Mouse (Mus musculus) frontal cortex, postnatal 10 days (tissue): Measurements from ENCODE around the gene Nrxn2.

ENCODE experiments used
- DNase-seq, 2 experiments: peaks; one replicate each; pipeline ENCODE4 v3.0.0; 2022; ENCODE audit warnings: low spot score in 2 of 2, mixed read lengths in 1 of 2

Nrxn2 gene

GRCm38 (mm10) chr19:6494504-6495170, 76.1 kb downstream of the Nrxn2 start:
- no peak for DNase-seq

GRCm38 (mm10) chr19:6495714-6496113, 77.2 kb downstream of the Nrxn2 start:
- no peak for DNase-seq

- DNase-seq: no peak
Observed at GRCm38 (mm10) chr19:6496462-6497149, 78.1 kb downstream of the Nrxn2 start.

GRCm38 (mm10) chr19:6497150-6497801, 78.7 kb downstream of the Nrxn2 start:
- peak; percentile 78 to 79 for DNase-seq

- DNase-seq: no peak
Observed at GRCm38 (mm10) chr19:6497803-6498202, 79.3 kb downstream of the Nrxn2 start.

- no peak for DNase-seq
Observed at GRCm38 (mm10) chr19:6498350-6499131, 80.0 kb downstream of the Nrxn2 start.

- no peak for DNase-seq
Observed at GRCm38 (mm10) chr19:6499860-6500635, 81.5 kb downstream of the Nrxn2 start.

- no peak for DNase-seq
Observed at GRCm38 (mm10) chr19:6500636-6501025, 82.1 kb downstream of the Nrxn2 start.

GRCm38 (mm10) chr19:6502035-6502541, 83.6 kb downstream of the Nrxn2 start:
- peak; percentile 75 to 78 for DNase-seq

GRCm38 (mm10) chr19:6502543-6503319, 84.2 kb downstream of the Nrxn2 start:
- DNase-seq: peak in 1 of 2 experiments; percentile 64

GRCm38 (mm10) chr19:6503926-6504655, 85.6 kb downstream of the Nrxn2 start:
- peak; percentile 62 to 64 for DNase-seq

- no peak for DNase-seq
Observed at GRCm38 (mm10) chr19:6504656-6505045, 86.1 kb downstream of the Nrxn2 start.

- DNase-seq: no peak
Observed at GRCm38 (mm10) chr19:6507393-6507792, 88.9 kb downstream of the Nrxn2 start.

- no peak for DNase-seq
Observed at GRCm38 (mm10) chr19:6509881-6510280, 91.3 kb downstream of the Nrxn2 start.

GRCm38 (mm10) chr19:6510546-6510945, 92.0 kb downstream of the Nrxn2 start:
- no peak for DNase-seq

- DNase-seq: no peak
Observed at GRCm38 (mm10) chr19:6513389-6514139, 95.0 kb downstream of the Nrxn2 start.

GRCm38 (mm10) chr19:6514940-6515339, 96.4 kb downstream of the Nrxn2 start:
- no peak for DNase-seq

GRCm38 (mm10) chr19:6515448-6515847, 96.9 kb downstream of the Nrxn2 start:
- DNase-seq: no peak

- DNase-seq: no peak
Observed at GRCm38 (mm10) chr19:6516153-6516552, 97.6 kb downstream of the Nrxn2 start.
